In the genomic region with DNA sequence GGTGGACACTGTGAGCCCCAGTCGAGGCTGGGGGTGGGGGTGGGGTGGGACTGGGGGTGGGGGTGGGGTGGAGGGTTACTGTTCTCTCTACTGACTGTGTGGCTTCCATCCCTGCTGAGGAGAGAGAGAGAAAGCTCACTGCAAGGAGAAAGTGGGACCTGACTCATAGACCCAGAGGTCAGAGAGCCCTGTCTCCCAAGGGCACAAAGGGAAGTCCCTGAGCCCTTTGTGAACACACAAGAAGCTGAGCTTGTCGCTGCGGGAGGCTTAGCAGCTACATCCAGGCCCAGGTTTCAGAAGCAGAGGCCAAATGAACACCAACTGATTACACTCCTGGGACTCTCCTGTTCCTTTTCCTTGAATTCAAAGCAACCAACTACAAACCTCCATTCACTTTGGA, we compare ENCODE assay signal across 29 mouse cellular contexts.
A peak's percentile ranks its signal among the peaks of the same experiment; 100 is the strongest.
DNase-seq lines count a peak whose midpoint lies in the region; TF ChIP-seq lines count a peak whose summit lies in the region.
"Had no signal": no experiment of that assay in that cellular context is flagged by ENCODE, and none has a peak within 500 bp of the region (broad histone marks: within the 10 kb centered on the region; RNA-seq: fewer than 3 reads in every experiment).

No protein-coding gene starts in this region.

- H3K27me3 ChIP-seq in testis, adult 2 months (ENCODE audit: control insufficient read depth, insufficient read depth, low read length), result no peaks in the 10 kb centered on the region
- H3K27me3 ChIP-seq: embryonic facial prominence, embryonic 13.5 days; forebrain, embryonic 12.5 days; forebrain, embryonic 15.5 days; heart, embryonic 12.5 days; heart, embryonic 15.5 days; hindbrain, embryonic 15.5 days; intestine, embryonic 15.5 days had no signal

- no peak for TF ChIP-seq CTCF in testis, adult 2 months (IDR thresholded peaks at IDR 0.05; ENCODE audit: control insufficient read depth, insufficient read depth, insufficient replicate concordance, low read depth, low read length)

- peak overlapping the region; percentile 27 for H3K4me3 ChIP-seq in testis, adult 2 months (ENCODE audit: control insufficient read depth, low read depth, low read length)
- H3K4me3 ChIP-seq: embryonic facial prominence, embryonic 10.5 days; embryonic facial prominence, embryonic 13.5 days; erythroblast, embryonic 14.5 days; forebrain, embryonic 12.5 days; forebrain, embryonic 15.5 days; heart, embryonic 12.5 days; heart, embryonic 15.5 days; hindbrain, embryonic 12.5 days; hindbrain, embryonic 15.5 days; intestine, embryonic 15.5 days had no signal

- H3K36me3 ChIP-seq in testis, adult 2 months (ENCODE audit: control insufficient read depth, insufficient read depth, low read length), result no peaks in the 10 kb centered on the region
- H3K36me3 ChIP-seq: embryonic facial prominence, embryonic 10.5 days; embryonic facial prominence, embryonic 13.5 days; forebrain, embryonic 12.5 days; forebrain, embryonic 15.5 days; heart, embryonic 12.5 days; heart, embryonic 15.5 days; hindbrain, embryonic 12.5 days; hindbrain, embryonic 15.5 days; intestine, embryonic 15.5 days had no signal

- peaks cover 7% of the 10 kb centered on the region for H3K4me1 ChIP-seq in testis, adult 2 months (ENCODE audit: control insufficient read depth, insufficient read depth, low read length)
- H3K4me1 ChIP-seq: embryonic facial prominence, embryonic 13.5 days; forebrain, embryonic 15.5 days; hindbrain, embryonic 15.5 days; intestine, embryonic 15.5 days had no signal

- H3K27ac ChIP-seq in testis, adult 2 months (ENCODE audit: control insufficient read depth, insufficient read depth, low read depth, low read length), result no peak overlapping the region
- H3K27ac ChIP-seq: embryonic facial prominence, embryonic 10.5 days; embryonic facial prominence, embryonic 13.5 days; forebrain, embryonic 12.5 days; forebrain, embryonic 15.5 days; heart, embryonic 15.5 days; hindbrain, embryonic 12.5 days; hindbrain, embryonic 15.5 days; intestine, embryonic 15.5 days had no signal

- peak; percentile 29; the same call in 1 of the 2 replicates for TF ChIP-seq POLR2A in testis, adult 2 months (IDR thresholded peaks at IDR 0.05; ENCODE audit: control insufficient read depth, low read depth, low read length)

- DNase-seq in adrenal gland, adult 2 months, result peak; percentile 58
- DNase-seq in adrenal gland, adult 18-20 months (ENCODE audit: low spot score in 2 of 2), result no peak
- no peak for DNase-seq in testis, postnatal 14 days (ENCODE audit: low spot score)
- peak; percentile 28 for DNase-seq in adrenal gland, postnatal 10 days
- DNase-seq in adrenal gland, postnatal 36 days, result peak; percentile 47 to 51
- no peak for DNase-seq in left cerebral cortex, postnatal 4 days
- DNase-seq in urinary bladder, postnatal 14 days (ENCODE audit: low spot score), result no peak
- DNase-seq: B cell, adult 2 months; cerebellum, adult 11-12 months; cerebellum, adult 8-10 months; cerebellum, postnatal 10 days; cerebellum, postnatal 36 days; embryo, embryonic 11 days; gastrocnemius, postnatal 25 days; heart, adult 18-20 months; heart, postnatal 10 days; heart, postnatal 4 days; kidney, adult 11 months had no signal

- intact Hi-C loops in left cerebral cortex, postnatal 4 days (cut with DNase I), result no loop called here

Comparison
In these comparisons a context has a peak if more than half of its experiments do, and no peak if none do; other contexts are left out.
1. DNase-seq: peak in adrenal gland, adult 2 months (single experiment), adrenal gland, postnatal 10 days (single experiment) and adrenal gland, postnatal 36 days (2 of 2); none in adrenal gland, adult 18-20 months (0 of 2), testis, postnatal 14 days (single experiment), left cerebral cortex, postnatal 4 days (single experiment) and urinary bladder, postnatal 14 days (single experiment).